Mouse (Mus musculus): Measurements from ENCODE around the gene Stk10.

GRCm38 (mm10) chr11:32600371-32600770 lies 67.3 kb downstream of the Stk10 start:
- TF ChIP-seq CTCF (IDR thresholded peaks at IDR 0.05; ENCODE audit: low read depth, low read length) (no peak), POLR2A (IDR thresholded peaks at IDR 0.05; ENCODE audit: insufficient read depth, low read length) (no peak), EP300 (IDR thresholded peaks at IDR 0.05; ENCODE audit: insufficient read depth, low read depth, low read length) (no peak)
